Mouse (Mus musculus) stomach, embryonic 14.5 days (tissue): ENCODE results near the gene Xpr1. TPM values are rescaled to one million over a fixed set of nuclear protein-coding genes. Genes with fewer than 3 reads are reported as not detected.

ENCODE experiments used
- ATAC-seq: fragments of 200-750 bp; cut with Nextera tagmentation; 2 replicates; pipeline ENCODE4 v1.8.0; 2017; ENCODE audit warnings: low read depth, moderate TSS enrichment; ENCODE audit not compliant: insufficient number of reproducible peaks, insufficient read depth, low FRiP score
- H3K27ac ChIP-seq: fragments of 300-500 bp; sonication (generic); 2 replicates; pipeline ENCODE4 v1.5.1; 2014; ENCODE audit warnings: mild to moderate bottlenecking, low read length, moderate library complexity, mixed read lengths
- H3K27me3 ChIP-seq: fragments of 300-500 bp; sonication (generic); 2 replicates; pipeline ENCODE4 v1.6.1; 2014; ENCODE audit warnings: low read length, control low read depth, mixed read lengths; ENCODE audit not compliant: control insufficient read depth, insufficient read depth
- H3K36me3 ChIP-seq: fragments of 300-500 bp; sonication (generic); 2 replicates; pipeline ENCODE4 v1.6.1; 2014; ENCODE audit warnings: mild to moderate bottlenecking, control low read depth, low read length, moderate library complexity, mixed read lengths; ENCODE audit not compliant: control insufficient read depth, insufficient read depth
- H3K4me1 ChIP-seq: fragments of 300-500 bp; sonication (generic); 2 replicates; pipeline ENCODE4 v1.6.1; 2014; ENCODE audit warnings: low read length, control low read depth, mixed read lengths; ENCODE audit not compliant: control insufficient read depth, insufficient read depth
- H3K4me2 ChIP-seq: fragments of 300-500 bp; sonication (generic); replicated peaks from 2 replicates; pipeline ENCODE4 v1.6.1; 2014; ENCODE audit warnings: low read depth, low read length, control low read depth
- H3K4me3 ChIP-seq: fragments of 300-500 bp; sonication (generic); 2 replicates; pipeline ENCODE4 v1.5.1; 2014; ENCODE audit warnings: low read depth, low read length, control low read depth
- H3K9ac ChIP-seq: fragments of 300-500 bp; sonication (generic); replicated peaks from 2 replicates; pipeline ENCODE4 v1.6.1; 2014; ENCODE audit warnings: low read depth, mild to moderate bottlenecking, control low read depth, low read length, moderate library complexity, mixed read lengths
- H3K9me3 ChIP-seq: fragments of 300-500 bp; sonication (generic); 2 replicates; pipeline ENCODE4 v1.6.1; 2016; ENCODE audit warnings: low read depth, low read length, control low read depth; ENCODE audit not compliant: control insufficient read depth
- WGBS: fragments of 180-500 bp; shearing (Covaris S2); extraction: QIAGEN DNeasy Blood & Tissue Kit; methylation state at CpG from one replicate; pipeline ENCODE4 v1.1.7; 2014; 5-methylcytosine and 5-hydroxymethylcytosine counted together
- polyA plus RNA-seq: library from polyadenylated mRNA; unstranded; fragments of >200 nt; fragmentation: Nextera tagmentation; extraction: Ambion mirVana; gene quantifications from 2 replicates; pipeline ENCODE4 v1.2.1, GENCODE M21; 2014

The Xpr1 gene
- polyA plus RNA-seq, 1 experiment from 2014 or later, result 12.5 TPM

DNA sequence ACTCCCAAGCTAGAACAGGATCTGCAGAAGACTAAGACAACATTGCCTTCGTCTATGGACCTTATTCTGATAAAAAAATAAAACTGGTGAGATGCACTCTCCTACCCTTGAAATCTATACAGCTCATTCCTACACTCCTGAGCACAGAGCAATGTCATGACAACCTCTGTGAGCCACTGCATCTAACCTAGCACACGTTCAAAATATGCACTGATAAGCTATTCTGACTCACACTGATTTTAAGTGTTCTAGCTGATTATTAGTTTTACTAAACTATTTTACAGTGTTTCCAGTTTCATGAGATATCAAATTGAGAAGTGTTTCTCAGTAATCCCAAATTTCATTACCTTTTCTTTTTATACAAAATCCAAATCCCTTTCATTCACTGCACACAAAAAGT lies 23.2 kb downstream of the Xpr1 start:
- Histone ChIP-seq H3K9ac (no peak overlapping the region), H3K4me3 (no peak overlapping the region), H3K27ac (no peak overlapping the region), H3K27me3 (no peaks in the 10 kb centered on the region), H3K9me3 (no peaks in the 10 kb centered on the region), H3K36me3 (no peaks in the 10 kb centered on the region), H3K4me2 (no peak overlapping the region), H3K4me1 (no peaks in the 10 kb centered on the region)
- WGBS, result 62% methylated on average over 2 of the region's 2 CpGs
- no peak for ATAC-seq

DNA sequence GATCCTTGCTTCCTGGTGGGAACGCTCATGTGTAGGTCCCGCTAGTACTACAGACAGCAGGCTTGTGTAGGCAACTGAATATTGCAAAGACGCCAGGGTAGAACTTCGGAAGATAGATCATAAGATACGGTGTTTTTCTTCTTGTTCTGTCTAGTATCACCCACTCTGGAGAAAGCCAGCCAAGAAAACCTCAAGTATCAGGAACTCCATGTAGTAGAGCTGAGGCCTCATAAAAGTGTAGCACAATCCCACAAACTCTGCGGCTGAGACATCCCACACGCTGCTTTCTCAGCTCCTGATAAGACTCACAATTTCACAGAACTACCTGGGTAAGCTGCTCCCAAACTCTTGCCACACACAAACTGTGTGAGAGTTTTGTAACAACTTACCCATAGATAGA lies 24.4 kb downstream of the Xpr1 start:
- Histone ChIP-seq H3K27me3 (no peaks in the 10 kb centered on the region), H3K36me3 (no peaks in the 10 kb centered on the region), H3K27ac (no peak overlapping the region), H3K9ac (no peak overlapping the region), H3K4me1 (no peaks in the 10 kb centered on the region), H3K4me2 (no peak overlapping the region), H3K4me3 (no peak overlapping the region), H3K9me3 (no peaks in the 10 kb centered on the region)
- ATAC-seq, result no peak
- 92% methylated on average over 7 of the region's 7 CpGs for WGBS

- H3K9ac ChIP-seq, result no peak overlapping the region
- WGBS, result 78% methylated on average over 4 of the region's 4 CpGs
- no peak for ATAC-seq
These were observed 25.7 kb downstream of the Xpr1 start for GRCm38 (mm10) chr1:155391537-155391936.

GRCm38 (mm10) chr1:155388418-155388817 lies 28.8 kb downstream of the Xpr1 start:
- no peaks in the 10 kb centered on the region for H3K27me3 ChIP-seq
- H3K4me2 ChIP-seq, result no peak overlapping the region
- ATAC-seq, result no peak
- H3K36me3 ChIP-seq, result no peaks in the 10 kb centered on the region
- no peaks in the 10 kb centered on the region for H3K4me1 ChIP-seq
- no peak overlapping the region for H3K9ac ChIP-seq
- no peak overlapping the region for H3K4me3 ChIP-seq
- 32% methylated on average over 1 of the region's 1 CpGs for WGBS
- H3K27ac ChIP-seq, result no peak overlapping the region
- H3K9me3 ChIP-seq, result no peaks in the 10 kb centered on the region

More at GRCm38 (mm10) chr1:155391537-155391936, 25.7 kb downstream of the Xpr1 start:
- no peaks in the 10 kb centered on the region for H3K9me3 ChIP-seq
- no peak overlapping the region for H3K4me2 ChIP-seq
- H3K27ac ChIP-seq, result no peak overlapping the region
- no peaks in the 10 kb centered on the region for H3K4me1 ChIP-seq
- no peak overlapping the region for H3K4me3 ChIP-seq
- H3K36me3 ChIP-seq, result no peaks in the 10 kb centered on the region
- H3K27me3 ChIP-seq, result no peaks in the 10 kb centered on the region

- Histone ChIP-seq H3K27ac (no peak overlapping the region), H3K36me3 (no peaks in the 10 kb centered on the region), H3K27me3 (no peaks in the 10 kb centered on the region), H3K4me2 (no peak overlapping the region), H3K9ac (no peak overlapping the region), H3K4me3 (no peak overlapping the region), H3K4me1 (no peaks in the 10 kb centered on the region), H3K9me3 (no peaks in the 10 kb centered on the region)
- WGBS, result 83% methylated on average over 4 of the region's 4 CpGs
- ATAC-seq, result no peak
These were observed 30.7 kb downstream of the Xpr1 start for GRCm38 (mm10) chr1:155386551-155386950.

DNA sequence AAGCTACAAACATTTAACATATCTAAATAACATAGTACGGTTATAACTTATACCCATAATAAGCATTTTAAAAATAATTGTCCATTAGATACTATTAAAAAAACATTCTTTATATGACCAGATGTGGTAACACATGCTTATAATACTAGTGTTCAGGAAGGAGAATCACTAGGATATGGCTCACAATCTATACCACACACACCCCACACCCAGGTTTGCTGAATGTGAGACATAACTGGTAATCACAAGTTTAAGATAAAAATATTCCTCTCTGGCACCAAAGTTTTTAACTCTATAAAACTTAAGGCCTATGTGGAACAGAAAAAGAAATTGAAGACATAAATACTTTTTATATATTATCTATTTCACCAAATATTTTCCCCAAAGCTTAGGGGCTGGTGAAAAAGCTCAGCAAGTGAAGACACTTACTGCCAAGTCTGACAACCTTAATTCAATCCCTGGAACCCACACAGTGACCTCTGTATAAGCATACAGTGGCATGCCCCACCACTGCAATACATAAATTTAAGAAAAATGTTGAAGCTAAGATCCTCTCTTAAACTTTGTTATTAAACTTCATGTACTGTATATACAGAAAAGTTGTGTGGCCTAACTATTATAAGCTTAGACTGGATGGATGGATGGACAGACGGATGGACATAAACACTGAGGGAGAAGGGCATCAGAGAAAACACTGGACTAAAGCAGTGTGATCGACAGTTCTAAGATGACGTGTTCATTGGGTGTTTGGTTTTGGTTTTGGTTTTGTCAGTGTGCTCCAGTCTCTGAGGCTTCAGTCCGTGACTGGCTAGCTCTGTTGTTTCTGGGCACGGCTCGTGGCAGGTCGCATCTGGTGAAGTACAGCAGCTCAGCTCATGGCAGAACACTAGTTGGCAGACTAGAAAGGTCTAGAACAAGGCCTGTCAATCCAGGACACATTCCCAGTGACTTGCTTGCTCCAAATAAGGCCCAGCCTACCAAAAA lies 33.6 kb downstream of the Xpr1 start:
- Histone ChIP-seq H3K9me3 (no peaks in the 10 kb centered on the region), H3K27ac (no peak overlapping the region), H3K27me3 (no peaks in the 10 kb centered on the region), H3K4me3 (no peak overlapping the region), H3K9ac (no peak overlapping the region), H3K4me2 (no peak overlapping the region), H3K4me1 (no peaks in the 10 kb centered on the region), H3K36me3 (no peaks in the 10 kb centered on the region)
- WGBS, result 89% methylated on average over 8 of the region's 8 CpGs
- ATAC-seq, result no peak

DNA sequence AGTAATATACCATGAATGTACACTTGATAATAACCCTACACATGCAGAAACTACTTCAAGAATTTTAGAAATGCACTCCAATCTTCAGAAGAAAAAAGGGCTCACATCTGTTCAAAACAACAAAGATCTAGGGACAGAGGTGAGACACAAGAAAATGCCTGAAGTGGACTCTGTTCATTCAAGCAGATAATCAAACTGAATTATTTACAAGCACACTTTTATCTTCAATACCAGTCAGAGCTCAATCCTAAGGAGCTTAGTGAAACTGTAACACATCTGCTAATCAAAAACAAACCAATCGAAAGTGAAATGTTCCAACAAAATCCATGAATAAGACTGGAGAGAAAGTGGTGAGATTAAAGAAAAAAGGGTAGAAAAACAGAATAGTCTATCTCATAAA lies 35.3 kb downstream of the Xpr1 start:
- Histone ChIP-seq H3K27ac (no peak overlapping the region), H3K27me3 (no peaks in the 10 kb centered on the region), H3K9me3 (no peaks in the 10 kb centered on the region), H3K4me1 (no peaks in the 10 kb centered on the region), H3K4me3 (no peak overlapping the region), H3K9ac (no peak overlapping the region), H3K4me2 (no peak overlapping the region), H3K36me3 (no peaks in the 10 kb centered on the region)
- ATAC-seq, result no peak
- WGBS, result 81% methylated on average over 1 of the region's 1 CpGs

DNA sequence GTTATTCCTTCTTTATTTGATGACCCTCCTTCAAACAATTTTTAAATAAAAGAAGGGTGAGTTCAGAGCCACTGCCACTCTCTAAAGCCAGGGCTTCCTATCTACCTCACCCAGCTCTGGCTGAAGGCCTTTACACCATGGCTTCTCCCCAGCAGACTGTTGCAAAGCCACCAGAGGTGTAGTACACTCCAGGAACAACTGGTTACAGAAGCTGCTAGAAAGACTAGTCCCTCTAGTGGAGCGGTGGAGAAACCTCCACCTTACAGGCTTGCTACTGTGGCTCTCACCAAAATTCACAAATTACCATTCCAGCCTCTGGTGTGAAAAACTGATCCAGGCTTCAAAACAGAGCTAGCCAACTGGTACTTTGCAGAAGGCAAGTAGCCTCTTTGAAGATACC lies 37.9 kb downstream of the Xpr1 start:
- no peak overlapping the region for H3K4me3 ChIP-seq
- H3K4me1 ChIP-seq, result no peaks in the 10 kb centered on the region
- ATAC-seq, result no peak
- no peak overlapping the region for H3K4me2 ChIP-seq
- H3K9ac ChIP-seq, result no peak overlapping the region
- 93% methylated on average over 1 of the region's 1 CpGs for WGBS
- no peak overlapping the region for H3K27ac ChIP-seq
- no peaks in the 10 kb centered on the region for H3K36me3 ChIP-seq
- no peaks in the 10 kb centered on the region for H3K27me3 ChIP-seq
- H3K9me3 ChIP-seq, result no peaks in the 10 kb centered on the region
